Mouse (Mus musculus) CD4-positive, CD25-positive, alpha-beta regulatory T cell, adult 2 months (primary cell): Measurements from ENCODE around the gene Crkl.

Experiments used
- DNase-seq: peaks from one replicate; pipeline ENCODE4 v3.0.0-alpha.2; 2012; ENCODE audit warnings: low read depth, low spot score

The Crkl gene

DNA sequence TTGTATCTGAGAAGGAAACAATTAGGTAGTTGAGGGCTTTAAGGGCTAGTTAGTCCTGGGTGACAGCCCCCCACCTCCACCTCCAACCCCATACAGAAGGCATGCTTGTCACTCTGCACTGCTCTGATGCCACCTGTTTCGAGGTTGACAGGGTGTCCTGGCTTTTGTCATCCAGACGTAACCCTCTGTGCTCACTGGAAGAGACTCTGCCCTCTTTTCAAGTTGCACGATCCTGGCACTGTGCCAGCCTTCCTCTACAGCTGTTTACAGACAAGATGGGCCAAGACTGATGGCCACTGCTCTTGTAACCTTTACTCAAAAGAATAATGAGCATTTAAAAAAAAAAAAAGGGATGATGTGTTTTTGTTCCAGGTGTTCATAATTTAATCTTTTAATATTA lies 34.7 kb downstream of the Crkl start:
- DNase-seq, result peak; percentile 15

GRCm38 (mm10) chr16:17488478-17489468 lies 37.0 kb downstream of the Crkl start:
- peak; percentile 45 for DNase-seq

GRCm38 (mm10) chr16:17489469-17490111 lies 37.8 kb downstream of the Crkl start, which contains the start of gene Aifm3:
Gene Aifm3 (plus strand): TSS chr16:17489611.
- DNase-seq, result peak; percentile 32

DNA sequence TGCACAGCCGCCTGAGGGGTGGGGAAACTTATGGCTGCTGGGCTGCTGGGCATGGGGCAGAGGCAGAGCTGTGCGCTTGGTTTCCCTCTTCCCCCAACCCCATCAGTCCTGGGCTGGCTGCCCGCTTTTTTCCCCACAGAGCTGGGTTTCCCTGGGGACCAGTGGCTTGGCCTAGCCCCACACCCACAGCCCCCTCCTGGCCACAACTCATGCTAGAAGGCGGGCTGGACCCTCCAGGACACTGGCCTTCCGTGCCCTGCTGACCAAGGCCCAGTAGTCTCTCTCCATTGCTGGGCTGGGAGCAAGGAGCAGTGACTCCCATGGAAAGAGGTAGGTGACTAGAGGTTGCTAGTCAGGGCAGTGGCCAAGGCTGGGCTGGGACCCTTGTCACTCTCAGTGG lies 39.4 kb downstream of the Crkl start:
- no peak for DNase-seq

DNA sequence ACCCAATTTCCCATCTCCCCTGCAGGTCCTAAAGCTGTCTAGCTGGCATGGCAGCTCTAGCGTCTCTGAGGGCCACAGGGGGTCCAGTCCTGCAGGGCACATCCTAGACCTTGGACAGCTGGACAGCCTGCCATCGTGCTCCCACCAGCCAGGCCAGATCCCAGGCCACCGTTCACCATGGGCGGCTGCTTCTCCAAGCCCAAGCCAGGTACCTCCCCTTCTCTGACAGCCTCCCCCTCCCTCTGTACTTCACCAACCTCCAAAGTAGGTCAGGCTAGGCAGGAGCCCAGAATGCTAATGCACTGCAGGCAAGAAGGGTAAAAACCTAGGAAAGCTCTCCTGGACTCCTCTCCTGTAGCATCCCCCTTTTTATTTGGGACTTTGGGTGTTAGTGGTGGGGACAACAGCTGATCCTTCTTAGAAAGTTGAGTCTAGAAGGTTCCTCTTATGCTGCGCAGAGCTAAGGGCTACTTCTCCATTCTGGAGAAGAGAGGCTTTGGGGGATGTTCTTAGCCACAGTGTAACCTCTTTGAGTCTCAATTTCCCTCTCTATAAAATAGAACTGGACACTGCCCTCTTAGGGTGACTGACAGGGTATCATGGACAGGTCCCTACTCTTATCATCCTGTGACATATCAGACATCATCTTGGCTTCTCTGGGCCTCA lies 40.2 kb downstream of the Crkl start:
- no peak for DNase-seq

GRCm38 (mm10) chr16:17496499-17497305 lies 44.9 kb downstream of the Crkl start:
- DNase-seq, result no peak

- DNase-seq, result no peak
Observed at GRCm38 (mm10) chr16:17499249-17499883, 47.6 kb downstream of the Crkl start.

GRCm38 (mm10) chr16:17502681-17503080 lies 50.9 kb downstream of the Crkl start:
- no peak for DNase-seq

DNA sequence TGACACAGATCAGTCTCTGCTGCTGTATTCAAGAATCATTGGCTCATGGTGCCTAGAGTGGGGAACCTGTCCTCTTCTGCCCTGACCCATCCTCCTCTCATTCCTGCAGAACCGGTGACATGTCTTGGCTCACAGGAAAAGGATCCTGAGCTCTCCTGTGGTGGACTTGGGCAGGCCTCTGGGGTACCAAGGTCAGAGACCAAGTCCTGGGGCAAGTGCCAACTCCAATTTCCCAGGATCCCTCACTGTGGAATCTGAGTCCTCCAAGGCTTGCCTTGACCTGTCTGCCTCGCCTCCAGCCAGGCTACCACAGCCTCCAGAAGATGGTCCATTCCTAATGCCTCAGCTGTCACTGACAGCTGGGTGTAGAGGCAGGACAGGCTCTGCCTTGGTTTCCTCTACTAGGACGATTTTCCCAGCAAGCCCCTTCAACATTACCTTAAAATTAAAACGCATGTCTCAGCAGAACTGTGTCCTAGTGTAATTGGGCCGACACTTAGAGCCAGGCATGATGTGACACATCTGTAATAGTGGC lies 55.3 kb downstream of the Crkl start:
- DNase-seq, result no peak

DNA sequence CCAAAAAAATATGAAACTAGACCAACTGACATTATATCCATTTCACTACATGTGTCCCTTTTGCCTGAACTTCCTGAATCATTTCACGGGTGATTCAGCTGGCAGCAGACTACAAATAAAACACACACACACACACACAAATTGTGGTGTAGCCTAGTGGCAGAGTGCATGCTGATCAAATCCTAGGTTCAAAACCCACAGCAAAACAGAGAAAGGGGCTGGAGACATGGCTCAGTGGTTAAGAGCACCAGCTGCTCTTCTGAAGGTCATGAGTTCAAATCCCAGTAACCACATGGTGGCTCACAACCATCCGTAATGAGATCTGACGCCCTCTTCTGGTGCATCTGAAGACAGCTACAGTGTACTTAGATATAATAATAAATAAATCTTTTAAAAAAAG lies 56.2 kb downstream of the Crkl start:
- DNase-seq, result peak; percentile 29

DNA sequence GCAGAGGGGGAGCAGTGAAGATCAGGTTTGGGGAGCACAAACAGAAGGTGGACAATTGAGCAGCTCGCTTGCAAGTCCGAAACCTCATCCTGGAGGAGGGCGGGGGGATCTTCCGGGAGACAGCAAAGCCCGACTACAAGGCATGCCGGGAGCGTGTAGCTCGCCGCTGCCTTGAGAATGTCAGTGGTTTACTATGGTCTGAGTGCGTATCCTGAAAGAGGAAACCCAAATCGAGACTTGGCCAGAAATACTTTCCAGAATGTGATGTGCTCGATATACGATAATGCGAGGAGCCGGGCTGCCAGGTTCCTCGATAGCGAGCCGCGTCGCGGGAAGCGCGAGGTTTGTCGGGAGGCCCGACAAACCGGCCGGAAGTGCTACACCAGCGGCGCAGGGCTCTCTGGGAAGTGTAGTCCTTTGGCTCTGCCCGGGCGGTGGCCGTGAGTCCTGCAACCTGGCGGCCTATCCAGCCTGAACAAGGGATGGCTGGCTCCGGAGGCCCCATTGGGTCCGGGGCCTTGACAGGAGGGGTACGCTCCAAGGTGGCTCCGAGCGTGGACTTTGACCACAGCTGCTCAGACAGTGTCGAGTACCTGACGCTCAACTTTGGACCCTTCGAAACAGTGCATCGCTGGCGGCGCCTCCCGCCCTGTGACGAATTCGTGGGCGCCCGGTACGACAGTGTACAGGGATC lies 56.9 kb downstream of the Crkl start, which contains the start of gene Lztr1:
Gene Lztr1 (plus strand): TSS at position 143 of the 694 bp plus-strand sequence.
- peak; percentile 90 for DNase-seq

DNA sequence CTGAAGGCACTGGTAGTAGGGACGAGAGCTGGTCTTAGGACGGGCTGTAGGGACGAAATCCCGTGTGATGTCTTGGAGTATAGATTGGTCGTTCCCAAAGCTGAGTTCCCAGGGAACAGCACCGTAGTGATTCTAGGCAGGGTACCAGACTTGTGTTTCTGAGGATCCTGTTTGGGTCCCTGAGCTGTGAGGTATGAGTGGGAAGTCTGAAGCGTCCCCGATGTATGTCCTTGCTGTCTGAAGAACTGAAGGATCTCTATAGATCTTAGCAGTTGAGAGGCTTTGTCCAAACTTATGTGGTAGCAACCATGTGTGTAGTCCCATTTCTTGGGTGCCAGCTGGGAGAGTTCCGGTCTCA lies 57.4 kb downstream of the Crkl start:
- no peak for DNase-seq

DNA sequence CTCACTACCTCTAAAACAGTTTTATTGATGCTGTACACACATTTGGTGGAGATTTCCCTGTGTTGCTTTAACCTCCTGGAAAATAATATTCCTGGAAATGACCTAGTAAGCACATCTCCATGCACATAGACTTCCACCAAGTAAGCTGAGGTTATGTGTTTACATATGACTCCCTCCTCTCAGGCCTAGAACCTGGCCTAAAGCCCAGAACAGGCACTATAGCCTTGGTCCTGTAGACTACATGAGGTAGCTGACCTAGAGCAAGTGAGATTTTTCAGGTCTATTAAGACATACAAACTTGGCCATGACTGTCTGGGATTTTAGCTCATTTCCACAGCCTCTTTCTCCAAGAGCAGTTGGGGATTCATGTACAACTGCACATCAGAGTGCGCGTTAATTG lies 58.4 kb downstream of the Crkl start:
- no peak for DNase-seq

DNA sequence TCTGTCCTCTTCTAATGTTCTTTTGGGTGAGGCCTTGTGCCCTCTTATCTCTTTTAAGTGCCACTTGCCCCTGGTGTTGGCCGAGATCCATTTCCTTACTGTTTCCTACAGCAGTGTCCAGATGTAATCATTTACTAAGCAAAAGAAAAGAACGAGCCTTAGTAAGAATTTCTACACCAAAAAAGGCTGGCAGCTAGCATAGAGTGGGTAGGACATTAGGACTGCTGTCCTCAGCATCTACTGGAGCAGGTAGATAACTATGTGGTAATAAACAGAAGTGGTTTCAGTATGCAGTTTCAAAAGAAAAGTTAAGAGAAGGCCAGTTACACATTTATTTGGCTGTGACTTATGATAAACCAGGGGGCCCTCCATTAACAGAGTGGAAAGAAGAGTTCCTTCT lies 58.9 kb downstream of the Crkl start:
- no peak for DNase-seq

- no peak for DNase-seq
Observed at GRCm38 (mm10) chr16:17511431-17511830, 59.6 kb downstream of the Crkl start.

DNA sequence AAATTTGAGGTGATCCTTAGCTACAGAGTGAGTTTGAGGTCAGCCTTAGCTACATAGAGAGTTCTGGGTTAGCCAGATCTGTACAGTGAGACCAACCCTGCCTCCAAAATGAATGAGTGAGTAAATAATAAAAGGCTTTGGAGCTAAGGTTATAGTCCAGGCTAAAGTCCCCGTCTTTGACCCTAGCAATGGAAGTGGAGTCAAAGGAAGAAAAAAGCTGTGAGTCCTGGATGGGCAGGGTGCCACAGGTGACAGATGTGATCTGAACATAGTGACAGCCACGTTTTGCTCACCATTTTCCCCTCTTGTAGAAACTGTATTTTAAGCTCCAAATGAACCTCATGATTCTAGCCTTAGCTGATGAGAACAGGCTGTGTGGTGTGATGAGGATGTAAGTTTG lies 67.1 kb downstream of the Crkl start:
- DNase-seq, result no peak

DNA sequence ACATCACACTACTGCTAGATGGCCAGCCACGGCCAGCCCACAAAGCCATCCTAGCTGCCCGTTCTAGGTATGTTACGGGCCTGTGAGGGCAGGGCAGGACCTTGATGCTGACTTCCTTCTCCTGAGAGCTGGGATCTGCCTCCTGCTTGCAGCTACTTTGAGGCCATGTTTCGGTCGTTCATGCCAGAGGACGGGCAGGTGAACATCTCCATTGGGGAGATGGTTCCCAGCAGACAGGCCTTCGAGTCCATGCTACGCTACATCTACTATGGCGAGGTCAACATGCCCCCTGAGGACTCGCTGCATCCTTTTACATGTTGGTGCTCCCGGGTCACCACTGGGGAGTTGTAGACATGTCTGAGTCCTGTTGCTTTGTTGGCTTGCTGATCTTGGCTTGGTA lies 72.4 kb downstream of the Crkl start:
- no peak for DNase-seq

DNA sequence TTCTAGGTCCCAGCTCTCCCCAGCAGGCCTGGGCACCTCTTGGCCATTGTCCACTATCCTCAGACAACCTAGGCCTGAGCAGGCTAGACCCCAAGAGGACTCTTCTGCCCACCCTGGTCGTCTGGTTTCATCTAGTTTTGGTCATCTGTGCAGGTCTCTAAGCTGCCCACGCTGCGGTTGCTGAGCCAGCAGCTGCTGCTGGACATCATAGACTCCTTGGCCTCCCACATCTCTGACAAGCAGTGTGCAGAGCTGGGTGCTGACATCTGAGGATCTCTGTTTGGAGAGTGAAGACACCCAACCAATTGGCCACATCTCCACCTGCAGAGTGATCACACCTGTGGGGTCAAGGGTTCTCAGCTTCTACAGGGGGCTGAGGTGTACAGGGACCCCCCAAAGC lies 73.7 kb downstream of the Crkl start:
- no peak for DNase-seq

DNA sequence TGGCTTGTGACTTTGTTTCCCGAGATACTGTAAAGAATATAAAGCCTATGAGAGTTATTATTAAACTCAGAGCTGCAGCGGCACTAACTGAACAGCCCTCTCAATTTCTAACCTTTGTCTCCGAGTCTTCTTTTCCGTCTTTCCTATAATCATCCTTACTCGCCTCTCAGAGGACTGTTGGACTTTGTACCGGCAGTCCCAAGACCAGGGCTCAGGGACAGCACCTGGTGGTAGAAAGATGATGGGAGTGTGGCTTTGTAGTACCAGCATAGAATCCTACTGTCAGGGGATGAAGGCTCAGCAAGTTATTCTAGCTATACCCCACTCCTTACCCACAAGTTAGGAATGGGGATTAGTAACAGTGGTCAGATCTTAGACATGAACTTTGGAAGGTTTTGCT lies 74.4 kb downstream of the Crkl start:
- DNase-seq, result no peak

DNA sequence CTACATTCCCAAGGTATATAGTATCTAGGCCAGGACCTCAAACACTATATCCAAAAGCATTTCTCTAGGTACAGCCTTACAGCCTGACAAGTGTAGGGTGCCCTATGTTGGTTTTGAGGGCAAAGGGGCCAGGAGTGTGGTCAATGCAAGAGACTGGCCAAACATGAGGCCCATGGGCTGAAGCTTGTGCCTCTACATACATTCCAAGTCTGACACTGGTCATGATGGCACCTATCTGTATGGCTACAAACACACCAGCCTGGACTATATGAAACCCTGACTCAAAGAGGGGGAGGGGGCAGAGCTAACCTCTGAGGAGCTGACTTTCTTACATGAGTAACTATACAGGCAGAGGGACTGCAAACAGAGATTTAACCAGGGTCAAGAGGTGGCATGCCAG lies 75.8 kb downstream of the Crkl start:
- no peak for DNase-seq
